Mouse (Mus musculus) small intestine, adult 2 months (tissue): Measurements from ENCODE around the gene Iqcf1.

Experiments
- CTCF ChIP-seq: fragments of 200-500 bp; IDR thresholded peaks from 2 replicates; pipeline ENCODE4 v1.5.1; 2012; ENCODE audit warnings: low read depth, mild to moderate bottlenecking, control low read depth, inconsistent platforms, low read length, moderate library complexity, mixed read lengths; ENCODE audit not compliant: insufficient replicate concordance, insufficient read length; ENCODE audit errors: extremely low read depth
- POLR2A ChIP-seq: fragments of 200-500 bp; IDR thresholded peaks from 2 replicates; pipeline ENCODE4 v1.6.1; 2012; ENCODE audit warnings: low read depth, mild to moderate bottlenecking, control low read depth, inconsistent platforms, low read length, moderate library complexity

DNA sequence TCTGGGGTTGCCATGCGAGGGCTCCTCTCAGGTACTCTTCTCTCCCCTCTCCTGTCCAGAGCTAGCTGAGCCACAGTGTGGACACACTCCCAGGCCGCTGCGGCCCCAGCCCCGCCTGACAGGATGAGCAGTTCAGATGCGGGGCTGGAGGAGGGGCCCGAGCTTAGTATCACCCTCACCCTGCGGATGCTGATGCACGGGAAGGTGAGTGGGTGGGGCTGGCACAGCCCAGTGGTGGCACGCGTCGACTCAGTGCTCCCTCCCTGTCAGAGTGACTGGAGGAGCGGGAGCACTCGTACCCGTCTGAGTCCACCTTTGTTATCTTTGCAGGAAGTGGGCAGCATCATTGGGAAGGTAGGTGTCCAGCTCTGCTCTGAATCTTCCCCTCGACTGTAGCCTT lies 39.8 kb upstream of the Iqcf1 start:
- TF ChIP-seq CTCF (no peak), POLR2A (no peak)
